9 mouse cellular contexts compared by ENCODE assay signal in genomic region chr16:49616263-49616872, GRCm38 (mm10).
DNase-seq lines count a peak whose midpoint lies in the region; ATAC-seq lines count a peak whose summit lies in the region.
"Had no signal": no experiment of that assay in that cellular context is flagged by ENCODE, and none has a peak within 500 bp of the region (broad histone marks: within the 10 kb centered on the region; RNA-seq: fewer than 3 reads in every experiment).

No protein-coding gene starts in this region.

- no peaks in the 10 kb centered on the region for H3K4me1 ChIP-seq in hindbrain, embryonic 15.5 days (replicated peaks)
- H3K4me1 ChIP-seq in hindbrain, embryonic 10.5 days (replicated peaks), result no peaks in the 10 kb centered on the region
- H3K4me1 ChIP-seq: midbrain, embryonic 12.5 days had no signal

- peak overlapping the region; percentile 12; the same call in 1 of the 2 replicates for H3K4me3 ChIP-seq in hindbrain, embryonic 15.5 days
- H3K4me3 ChIP-seq in hindbrain, embryonic 10.5 days, result no peak overlapping the region
- H3K4me3 ChIP-seq: midbrain, embryonic 12.5 days had no signal

- no peak overlapping the region for H3K9ac ChIP-seq in hindbrain, embryonic 15.5 days
- H3K9ac ChIP-seq: midbrain, embryonic 12.5 days had no signal

- H3K27me3 ChIP-seq in hindbrain, embryonic 15.5 days, result no peaks in the 10 kb centered on the region
- no peaks in the 10 kb centered on the region for H3K27me3 ChIP-seq in hindbrain, embryonic 10.5 days (ENCODE audit: insufficient read depth, poor library complexity, severe bottlenecking)
- H3K27me3 ChIP-seq: midbrain, embryonic 12.5 days had no signal

- peak overlapping the region; percentile 40 for H3K4me2 ChIP-seq in hindbrain, embryonic 15.5 days
- H3K4me2 ChIP-seq: midbrain, embryonic 12.5 days had no signal

- peak overlapping the region; percentile 47; the same call in 1 of the 2 replicates for H3K27ac ChIP-seq in hindbrain, embryonic 15.5 days (replicated peaks)
- H3K27ac ChIP-seq in hindbrain, embryonic 10.5 days, result no peak overlapping the region
- H3K27ac ChIP-seq: midbrain, embryonic 12.5 days had no signal

- no peak for DNase-seq in hindbrain, embryonic 10.5 days (ENCODE audit: low spot score)
- DNase-seq in MN1 (ENCODE audit: low spot score), result peak; percentile 68
- peak; percentile 58 for DNase-seq in cerebellum, adult 9-10 months
- DNase-seq in heart, postnatal 10 days, result peak; percentile 22 to 30
- DNase-seq in frontal cortex, postnatal 14 days (ENCODE audit: low spot score in 2 of 2), result no peak
- DNase-seq in testis, postnatal 10 days (ENCODE audit: low spot score), result no peak
- DNase-seq in thymus, postnatal 25 days, result no peak

- no peaks in the 10 kb centered on the region for H3K9me3 ChIP-seq in hindbrain, embryonic 15.5 days
- peaks cover 8% of the 10 kb centered on the region; the same call in 1 of the 2 replicates for H3K9me3 ChIP-seq in hindbrain, embryonic 10.5 days
- H3K9me3 ChIP-seq: midbrain, embryonic 12.5 days had no signal

- no peaks in the 10 kb centered on the region for H3K36me3 ChIP-seq in hindbrain, embryonic 15.5 days
- H3K36me3 ChIP-seq in hindbrain, embryonic 10.5 days, result no peaks in the 10 kb centered on the region
- H3K36me3 ChIP-seq: midbrain, embryonic 12.5 days had no signal

- ATAC-seq in hindbrain, embryonic 15.5 days (ENCODE audit: low FRiP score, low read depth), result peak; percentile 69

- whole genome bisulfite sequencing in hindbrain, embryonic 15.5 days, result 57% methylated on average over 13 of the region's 13 CpGs
- 85% methylated on average over 13 of the region's 13 CpGs for WGBS in hindbrain, embryonic 10.5 days

- intact Hi-C loops in heart, postnatal 10 days (cut with DNase I), result loop anchor here (5.0 kb wide), 1 partner anchor 94 kb away; no protein-coding TSS in a partner anchor

Comparison
In these comparisons a context has a peak if more than half of its experiments do, and no peak if none do; other contexts are left out.
1. DNase-seq: peak in MN1 (single experiment), cerebellum, adult 9-10 months (single experiment) and heart, postnatal 10 days (2 of 2); none in hindbrain, embryonic 10.5 days (single experiment), frontal cortex, postnatal 14 days (0 of 2), testis, postnatal 10 days (single experiment) and thymus, postnatal 25 days (single experiment).